Mouse (Mus musculus): ENCODE results near the gene Alkbh3. TPM values are rescaled to one million over a fixed set of nuclear protein-coding genes. Genes with fewer than 3 reads are reported as not detected.
A peak's percentile ranks its signal among the peaks of the same experiment; 100 is the strongest.

Gene Alkbh3
- polyA plus RNA-seq, 1 experiment from 2014 or later: 47.8 TPM

GRCm38 (mm10) chr2:94040391-94041125 lies 30.0 kb upstream of the Alkbh3 start:
- Histone ChIP-seq H3K27me3 (ENCODE audit: low read depth, poor library complexity, severe bottlenecking) (no peaks in the 10 kb centered on the region), H3K36me3 (peaks cover 23% of the 10 kb centered on the region), H3K4me1 (peaks cover 14% of the 10 kb centered on the region), H3K4me3 (no peak overlapping the region), H3K27ac (replicated peaks) (no peak overlapping the region), H3K9me3 (replicated peaks) (no peaks in the 10 kb centered on the region)
- DNase-seq (ENCODE audit: low spot score): no peak
- 93% methylated on average over 5 of the region's 5 CpGs for WGBS

- DNase-seq (ENCODE audit: low spot score): peak; percentile 59
- H3K27ac ChIP-seq (replicated peaks): no peak overlapping the region
- no peaks in the 10 kb centered on the region for H3K27me3 ChIP-seq (ENCODE audit: low read depth, poor library complexity, severe bottlenecking)
- H3K9me3 ChIP-seq (replicated peaks): no peaks in the 10 kb centered on the region
- WGBS: 76% methylated on average over 9 of the region's 9 CpGs
- H3K4me3 ChIP-seq: no peak overlapping the region
- no peaks in the 10 kb centered on the region for H3K4me1 ChIP-seq
- H3K36me3 ChIP-seq: peaks cover 45% of the 10 kb centered on the region
These were observed 25.1 kb upstream of the Alkbh3 start for GRCm38 (mm10) chr2:94035428-94036331.

GRCm38 (mm10) chr2:94030602-94031001 lies 20.0 kb upstream of the Alkbh3 start:
- DNase-seq (ENCODE audit: low spot score): no peak
- Histone ChIP-seq H3K4me1 (no peaks in the 10 kb centered on the region), H3K27me3 (ENCODE audit: low read depth, poor library complexity, severe bottlenecking) (no peaks in the 10 kb centered on the region), H3K9me3 (replicated peaks) (no peaks in the 10 kb centered on the region), H3K27ac (replicated peaks) (no peak overlapping the region), H3K4me3 (no peak overlapping the region), H3K36me3 (peaks cover 38% of the 10 kb centered on the region)

- 66% methylated on average over 6 of the region's 6 CpGs for WGBS
- DNase-seq (ENCODE audit: low spot score): no peak
- Histone ChIP-seq H3K4me1 (no peaks in the 10 kb centered on the region), H3K4me3 (no peak overlapping the region), H3K9me3 (replicated peaks) (no peaks in the 10 kb centered on the region), H3K36me3 (no peaks in the 10 kb centered on the region), H3K27me3 (ENCODE audit: low read depth, poor library complexity, severe bottlenecking) (no peaks in the 10 kb centered on the region), H3K27ac (replicated peaks) (no peak overlapping the region)
These were observed 14.0 kb upstream of the Alkbh3 start for GRCm38 (mm10) chr2:94024637-94025036.

- H3K4me3 ChIP-seq: no peak overlapping the region
- whole genome bisulfite sequencing: 10% methylated on average over 2 of the region's 2 CpGs
- no peaks in the 10 kb centered on the region for H3K4me1 ChIP-seq
- peaks cover 97% of the 10 kb centered on the region for H3K36me3 ChIP-seq
- H3K27ac ChIP-seq (replicated peaks): no peak overlapping the region
- no peaks in the 10 kb centered on the region for H3K9me3 ChIP-seq (replicated peaks)
- H3K27me3 ChIP-seq (ENCODE audit: low read depth, poor library complexity, severe bottlenecking): no peaks in the 10 kb centered on the region
- DNase-seq (ENCODE audit: low spot score): peak; percentile 85
These were observed 8.3 kb downstream of the Alkbh3 start for GRCm38 (mm10) chr2:94002331-94002730.

- no peak for DNase-seq (ENCODE audit: low spot score)
- Histone ChIP-seq H3K27ac (replicated peaks) (no peak overlapping the region), H3K27me3 (ENCODE audit: low read depth, poor library complexity, severe bottlenecking) (no peaks in the 10 kb centered on the region), H3K36me3 (peaks cover 97% of the 10 kb centered on the region), H3K4me3 (no peak overlapping the region), H3K4me1 (no peaks in the 10 kb centered on the region), H3K9me3 (replicated peaks) (no peaks in the 10 kb centered on the region)
- WGBS: 88% methylated on average over 4 of the region's 4 CpGs
These were observed 8.7 kb downstream of the Alkbh3 start for GRCm38 (mm10) chr2:94001918-94002317.

GRCm38 (mm10) chr2:94001411-94001810 lies 9.2 kb downstream of the Alkbh3 start:
- DNase-seq (ENCODE audit: low spot score): no peak
- Histone ChIP-seq H3K4me3 (no peak overlapping the region), H3K36me3 (peaks cover 97% of the 10 kb centered on the region), H3K27me3 (ENCODE audit: low read depth, poor library complexity, severe bottlenecking) (no peaks in the 10 kb centered on the region), H3K27ac (replicated peaks) (no peak overlapping the region), H3K9me3 (replicated peaks) (no peaks in the 10 kb centered on the region), H3K4me1 (no peaks in the 10 kb centered on the region)
- 85% methylated on average over 6 of the region's 6 CpGs for WGBS

- H3K27ac ChIP-seq (replicated peaks): no peak within 1 kb of the TSS
- 92% methylated on average over 6 of the region's 6 CpGs for WGBS
- peaks cover 13% of the 10 kb centered on the region for H3K4me1 ChIP-seq
- no peak for DNase-seq (ENCODE audit: low spot score)
- no peaks in the 10 kb centered on the region for H3K9me3 ChIP-seq (replicated peaks)
- H3K4me3 ChIP-seq: no peak within 1 kb of the TSS
- no peaks in the 10 kb centered on the region for H3K27me3 ChIP-seq (ENCODE audit: low read depth, poor library complexity, severe bottlenecking)
- H3K36me3 ChIP-seq: peaks cover 90% of the 10 kb centered on the region
These were observed 14.4 kb downstream of the Alkbh3 start, which contains the start of gene Gm27027 for GRCm38 (mm10) chr2:93996254-93996653. Gene Gm27027 (minus strand): TSS chr2:93996354.

- Histone ChIP-seq H3K36me3 (peaks cover 92% of the 10 kb centered on the region), H3K9me3 (replicated peaks) (no peaks in the 10 kb centered on the region), H3K27ac (replicated peaks) (no peak overlapping the region), H3K27me3 (ENCODE audit: low read depth, poor library complexity, severe bottlenecking) (no peaks in the 10 kb centered on the region), H3K4me3 (no peak overlapping the region), H3K4me1 (peaks cover 13% of the 10 kb centered on the region)
- no peak for DNase-seq (ENCODE audit: low spot score)
- 71% methylated on average over 3 of the region's 3 CpGs for WGBS
These were observed 17.8 kb downstream of the Alkbh3 start for GRCm38 (mm10) chr2:93992810-93993209.

- 56% methylated on average over 5 of the region's 5 CpGs for WGBS
- Histone ChIP-seq H3K27ac (replicated peaks) (no peak overlapping the region), H3K4me3 (no peak overlapping the region), H3K4me1 (peaks cover 13% of the 10 kb centered on the region), H3K36me3 (peaks cover 92% of the 10 kb centered on the region), H3K27me3 (ENCODE audit: low read depth, poor library complexity, severe bottlenecking) (no peaks in the 10 kb centered on the region), H3K9me3 (replicated peaks) (no peaks in the 10 kb centered on the region)
- no peak for DNase-seq (ENCODE audit: low spot score)
These were observed 18.3 kb downstream of the Alkbh3 start for GRCm38 (mm10) chr2:93992259-93992658.

- H3K36me3 ChIP-seq: peaks cover 92% of the 10 kb centered on the region
- H3K4me1 ChIP-seq: peaks cover 13% of the 10 kb centered on the region
- H3K27me3 ChIP-seq (ENCODE audit: low read depth, poor library complexity, severe bottlenecking): no peaks in the 10 kb centered on the region
- no peak overlapping the region for H3K27ac ChIP-seq (replicated peaks)
- no peaks in the 10 kb centered on the region for H3K9me3 ChIP-seq (replicated peaks)
- no peak for DNase-seq (ENCODE audit: low spot score)
- 92% methylated on average over 3 of the region's 3 CpGs for WGBS
- H3K4me3 ChIP-seq: no peak overlapping the region
These were observed 19.3 kb downstream of the Alkbh3 start for GRCm38 (mm10) chr2:93991336-93991735.

- H3K27me3 ChIP-seq (ENCODE audit: low read depth, poor library complexity, severe bottlenecking): no peaks in the 10 kb centered on the region
- H3K4me3 ChIP-seq: no peak overlapping the region
- WGBS: 91% methylated on average over 2 of the region's 2 CpGs
- H3K36me3 ChIP-seq: peaks cover 81% of the 10 kb centered on the region
- H3K4me1 ChIP-seq: peaks cover 13% of the 10 kb centered on the region
- H3K9me3 ChIP-seq (replicated peaks): no peaks in the 10 kb centered on the region
- DNase-seq (ENCODE audit: low spot score): no peak
- no peak overlapping the region for H3K27ac ChIP-seq (replicated peaks)
These were observed 22.2 kb downstream of the Alkbh3 start for GRCm38 (mm10) chr2:93988440-93988839.
